Mouse (Mus musculus): ENCODE results near the gene Cdk2ap2. TPM values are rescaled to one million over a fixed set of nuclear protein-coding genes. Genes with fewer than 3 reads are reported as not detected.

Cdk2ap2 gene
- polyA plus RNA-seq, 1 experiment, result 88.7 TPM

GRCm38 (mm10) chr19:4098426-4098825 lies 1.4 kb downstream of the Cdk2ap2 start:
- Histone ChIP-seq H3K27me3 (ENCODE audit: control insufficient read depth, insufficient read depth, low read length) (no peaks in the 10 kb centered on the region), H3K4me1 (ENCODE audit: control insufficient read depth, insufficient read depth, low read length) (peaks cover 22% of the 10 kb centered on the region), H3K27ac (ENCODE audit: insufficient read depth, low read length) (peak overlapping the region; percentile 44; the same call in 1 of the 2 replicates), H3K4me3 (replicated peaks; ENCODE audit: insufficient read depth, low read depth, low read length) (peak overlapping the region; percentile 70)
- DNase-seq, result peak; percentile 38 to 53
- WGBS, result 57% methylated on average over 13 of the region's 13 CpGs
- TF ChIP-seq POLR2A (IDR thresholded peaks at IDR 0.05; ENCODE audit: borderline replicate concordance, insufficient read depth, low read length) (no peak), CTCF (IDR thresholded peaks at IDR 0.05; ENCODE audit: borderline replicate concordance, insufficient read depth, low read depth, low read length) (no peak)

GRCm38 (mm10) chr19:4099056-4099455 lies 2.1 kb downstream of the Cdk2ap2 start:
- WGBS, result 7% methylated on average over 9 of the region's 9 CpGs
- Histone ChIP-seq H3K27ac (ENCODE audit: insufficient read depth, low read length) (peak overlapping the region; percentile 94), H3K27me3 (ENCODE audit: control insufficient read depth, insufficient read depth, low read length) (no peaks in the 10 kb centered on the region), H3K4me3 (replicated peaks; ENCODE audit: insufficient read depth, low read depth, low read length) (peak overlapping the region; percentile 38), H3K4me1 (ENCODE audit: control insufficient read depth, insufficient read depth, low read length) (peaks cover 28% of the 10 kb centered on the region)
- DNase-seq, result peak; percentile 92 to 94
- peak; percentile 94 for TF ChIP-seq CTCF (IDR thresholded peaks at IDR 0.05; ENCODE audit: borderline replicate concordance, insufficient read depth, low read depth, low read length)
- TF ChIP-seq POLR2A (IDR thresholded peaks at IDR 0.05; ENCODE audit: borderline replicate concordance, insufficient read depth, low read length), result peak; percentile 36; the same call in 1 of the 2 replicates

- DNase-seq, result peak; percentile 73 to 78
- TF ChIP-seq CTCF (IDR thresholded peaks at IDR 0.05; ENCODE audit: borderline replicate concordance, insufficient read depth, low read depth, low read length) (no peak), POLR2A (IDR thresholded peaks at IDR 0.05; ENCODE audit: borderline replicate concordance, insufficient read depth, low read length) (no peak)
- H3K4me1 ChIP-seq (ENCODE audit: control insufficient read depth, insufficient read depth, low read length), result peaks cover 34% of the 10 kb centered on the region
- peak within 1 kb of the TSS; percentile 72 for H3K4me3 ChIP-seq (replicated peaks; ENCODE audit: insufficient read depth, low read depth, low read length)
- H3K27me3 ChIP-seq (ENCODE audit: control insufficient read depth, insufficient read depth, low read length), result no peaks in the 10 kb centered on the region
- 1% methylated on average over 53 of the region's 53 CpGs for WGBS
- H3K27ac ChIP-seq (ENCODE audit: insufficient read depth, low read length), result peak within 1 kb of the TSS; percentile 94
Observed at GRCm38 (mm10) chr19:4099837-4100717, 3.1 kb downstream of the Cdk2ap2 start, which contains the start of gene Pitpnm1. Gene Pitpnm1 (plus strand): TSS chr19:4099998.

- H3K27me3 ChIP-seq (ENCODE audit: control insufficient read depth, insufficient read depth, low read length), result no peaks in the 10 kb centered on the region
- H3K4me3 ChIP-seq (replicated peaks; ENCODE audit: insufficient read depth, low read depth, low read length), result peak overlapping the region; percentile 72
- H3K27ac ChIP-seq (ENCODE audit: insufficient read depth, low read length), result peak overlapping the region; percentile 94
- peak; percentile 89 to 91 for DNase-seq
- 1% methylated on average over 51 of the region's 52 CpGs for WGBS
- TF ChIP-seq POLR2A (IDR thresholded peaks at IDR 0.05; ENCODE audit: borderline replicate concordance, insufficient read depth, low read length) (0 out of 2 replicates have a peak, but pooled peaks have one; percentile 33), CTCF (IDR thresholded peaks at IDR 0.05; ENCODE audit: borderline replicate concordance, insufficient read depth, low read depth, low read length) (no peak)
- peaks cover 34% of the 10 kb centered on the region for H3K4me1 ChIP-seq (ENCODE audit: control insufficient read depth, insufficient read depth, low read length)
Observed at GRCm38 (mm10) chr19:4100718-4101261, 3.8 kb downstream of the Cdk2ap2 start.

- peak overlapping the region; percentile 72 for H3K4me3 ChIP-seq (replicated peaks; ENCODE audit: insufficient read depth, low read depth, low read length)
- 14% methylated on average over 6 of the region's 6 CpGs for WGBS
- peak overlapping the region; percentile 94 for H3K27ac ChIP-seq (ENCODE audit: insufficient read depth, low read length)
Observed at GRCm38 (mm10) chr19:4101466-4101865, 4.5 kb downstream of the Cdk2ap2 start.

GRCm38 (mm10) chr19:4102049-4102448 lies 5.1 kb downstream of the Cdk2ap2 start:
- TF ChIP-seq POLR2A (IDR thresholded peaks at IDR 0.05; ENCODE audit: borderline replicate concordance, insufficient read depth, low read length), result no peak
- no peak for TF ChIP-seq CTCF (IDR thresholded peaks at IDR 0.05; ENCODE audit: borderline replicate concordance, insufficient read depth, low read depth, low read length)
- H3K27ac ChIP-seq (ENCODE audit: insufficient read depth, low read length), result peak overlapping the region; percentile 94
- H3K4me3 ChIP-seq (replicated peaks; ENCODE audit: insufficient read depth, low read depth, low read length), result peak overlapping the region; percentile 72
- no peaks in the 10 kb centered on the region for H3K27me3 ChIP-seq (ENCODE audit: control insufficient read depth, insufficient read depth, low read length)
- DNase-seq, result no peak
- WGBS, result 87% methylated on average over 2 of the region's 2 CpGs
- H3K4me1 ChIP-seq (ENCODE audit: control insufficient read depth, insufficient read depth, low read length), result peaks cover 34% of the 10 kb centered on the region

More at GRCm38 (mm10) chr19:4101466-4101865, 4.5 kb downstream of the Cdk2ap2 start:
- TF ChIP-seq CTCF (IDR thresholded peaks at IDR 0.05; ENCODE audit: borderline replicate concordance, insufficient read depth, low read depth, low read length) (no peak), POLR2A (IDR thresholded peaks at IDR 0.05; ENCODE audit: borderline replicate concordance, insufficient read depth, low read length) (no peak)
- H3K4me1 ChIP-seq (ENCODE audit: control insufficient read depth, insufficient read depth, low read length), result peaks cover 34% of the 10 kb centered on the region
- DNase-seq, result peak; percentile 53 to 61
- no peaks in the 10 kb centered on the region for H3K27me3 ChIP-seq (ENCODE audit: control insufficient read depth, insufficient read depth, low read length)

GRCm38 (mm10) chr19:4102626-4103025 lies 5.6 kb downstream of the Cdk2ap2 start:
- peak overlapping the region; percentile 94 for H3K27ac ChIP-seq (ENCODE audit: insufficient read depth, low read length)
- DNase-seq, result peak; percentile 73 to 86
- 15% methylated on average over 12 of the region's 12 CpGs for WGBS
- peak overlapping the region; percentile 72 for H3K4me3 ChIP-seq (replicated peaks; ENCODE audit: insufficient read depth, low read depth, low read length)
- no peak for TF ChIP-seq POLR2A (IDR thresholded peaks at IDR 0.05; ENCODE audit: borderline replicate concordance, insufficient read depth, low read length)
- no peak for TF ChIP-seq CTCF (IDR thresholded peaks at IDR 0.05; ENCODE audit: borderline replicate concordance, insufficient read depth, low read depth, low read length)
- H3K4me1 ChIP-seq (ENCODE audit: control insufficient read depth, insufficient read depth, low read length), result peaks cover 34% of the 10 kb centered on the region
- no peaks in the 10 kb centered on the region for H3K27me3 ChIP-seq (ENCODE audit: control insufficient read depth, insufficient read depth, low read length)
